Mouse (Mus musculus): Measurements from ENCODE around the gene Ccm2l. TPM values are rescaled to one million over a fixed set of nuclear protein-coding genes. Genes with fewer than 3 reads are reported as not detected.

The Ccm2l gene
- polyA plus RNA-seq, 1 experiment from 2014 or later = 1.1 TPM

DNA sequence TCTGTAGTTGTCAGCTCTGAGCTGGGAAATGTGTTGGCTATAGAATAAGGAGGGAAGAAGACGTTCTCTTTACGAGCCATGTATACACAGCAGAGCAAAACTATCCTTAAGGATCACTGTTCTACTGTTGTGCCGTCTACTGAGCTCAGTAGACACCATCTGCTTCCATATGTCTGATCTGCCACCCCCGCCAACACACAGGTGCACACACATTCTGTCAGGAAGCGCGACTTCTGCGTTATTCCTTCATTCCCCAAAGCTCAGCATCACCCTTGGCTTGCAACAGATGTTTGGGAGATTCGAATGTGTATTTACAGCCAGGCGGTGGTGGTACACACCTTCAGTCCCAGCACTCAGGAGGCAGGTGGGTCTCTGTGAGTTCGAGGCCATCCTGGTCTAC is 21.3 kb downstream of the Ccm2l start:
- H3K4me3 ChIP-seq (ENCODE audit: low read depth, low read length) = no peak overlapping the region
- H3K9me3 ChIP-seq (ENCODE audit: control insufficient read depth, low read length) = no peaks in the 10 kb centered on the region
- H3K36me3 ChIP-seq (ENCODE audit: control insufficient read depth, insufficient read depth, low read length) = no peaks in the 10 kb centered on the region
- ATAC-seq (ENCODE audit: low FRiP score, low TSS enrichment) (no peak), DNase-seq (ENCODE audit: low spot score) (no peak)
- WGBS = 87% methylated on average over 10 of the region's 10 CpGs
- H3K9ac ChIP-seq (ENCODE audit: low read length) = no peak overlapping the region
- TF ChIP-seq EP300 (optimal IDR thresholded peaks at IDR 0.05) (no peak), CTCF (IDR thresholded peaks at IDR 0.05; ENCODE audit: low read depth) (no peak)
- no peak overlapping the region for H3K4me2 ChIP-seq (replicated peaks; ENCODE audit: low read depth)
- no peaks in the 10 kb centered on the region for H3K4me1 ChIP-seq (replicated peaks; ENCODE audit: control insufficient read depth, insufficient read depth)
- no peak overlapping the region for H3K27ac ChIP-seq (replicated peaks)
- no peaks in the 10 kb centered on the region for H3K27me3 ChIP-seq (ENCODE audit: control insufficient read depth, insufficient read depth, low read length)

DNA sequence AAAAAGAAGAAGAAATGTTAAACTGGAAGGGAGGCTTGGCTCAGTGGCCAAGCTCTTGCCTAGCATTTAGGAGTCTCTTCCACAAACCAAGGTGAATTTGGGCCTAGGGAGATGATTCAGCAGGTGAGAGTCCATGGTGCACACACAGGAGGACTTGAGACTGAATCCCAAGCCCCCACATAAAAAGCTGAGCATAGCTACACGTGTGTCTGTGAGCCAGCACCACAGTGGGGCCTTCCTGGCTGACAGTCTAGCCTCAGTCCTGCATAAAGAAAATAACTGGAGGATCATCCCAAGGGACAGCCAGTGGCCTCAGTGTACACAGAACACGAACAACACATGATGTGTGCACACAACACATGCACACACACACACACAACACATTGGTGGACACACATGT is 23.6 kb downstream of the Ccm2l start:
- Histone ChIP-seq H3K4me1 (replicated peaks; ENCODE audit: control insufficient read depth, insufficient read depth) (no peaks in the 10 kb centered on the region), H3K9ac (ENCODE audit: low read length) (no peak overlapping the region), H3K27ac (replicated peaks) (no peak overlapping the region), H3K4me3 (ENCODE audit: low read depth, low read length) (no peak overlapping the region), H3K9me3 (ENCODE audit: control insufficient read depth, low read length) (no peaks in the 10 kb centered on the region), H3K27me3 (ENCODE audit: control insufficient read depth, insufficient read depth, low read length) (no peaks in the 10 kb centered on the region), H3K36me3 (ENCODE audit: control insufficient read depth, insufficient read depth, low read length) (no peaks in the 10 kb centered on the region), H3K4me2 (replicated peaks; ENCODE audit: low read depth) (no peak overlapping the region)
- ATAC-seq (ENCODE audit: low FRiP score, low TSS enrichment) (no peak), DNase-seq (ENCODE audit: low spot score) (no peak)
- TF ChIP-seq EP300 (optimal IDR thresholded peaks at IDR 0.05) (no peak), CTCF (IDR thresholded peaks at IDR 0.05; ENCODE audit: low read depth) (no peak)
- 48% methylated on average over 2 of the region's 2 CpGs for WGBS

DNA sequence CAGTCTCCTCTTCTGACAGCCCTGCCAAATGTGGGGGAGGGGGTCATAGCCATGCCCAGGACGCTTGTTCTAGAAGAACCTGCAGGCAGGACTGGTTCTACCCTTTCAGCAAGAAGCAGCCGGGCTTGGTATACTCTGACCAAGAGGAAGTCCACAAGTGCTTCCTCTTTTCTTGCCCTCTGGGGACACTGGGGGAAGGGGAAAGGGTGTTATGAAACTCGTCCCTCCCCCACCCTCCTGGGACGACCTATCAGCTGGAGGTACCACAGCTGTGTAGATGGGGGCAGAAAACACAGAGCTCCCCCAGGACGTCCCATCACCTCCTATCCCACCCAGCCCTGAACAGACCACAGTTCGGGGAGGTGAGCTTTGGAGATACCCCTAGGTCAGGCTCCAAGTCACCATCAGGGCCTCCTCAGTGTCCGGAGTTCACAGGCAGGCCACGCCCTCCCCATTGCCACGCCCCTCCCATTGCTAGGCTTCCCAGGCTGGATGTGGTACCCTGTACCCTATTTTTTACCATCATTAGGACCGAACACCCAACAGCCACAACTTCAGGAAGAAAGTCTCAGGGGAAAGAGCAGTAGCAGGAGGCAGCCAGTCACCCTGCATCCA is 24.9 kb downstream of the Ccm2l start:
- H3K27me3 ChIP-seq (ENCODE audit: control insufficient read depth, insufficient read depth, low read length) = no peaks in the 10 kb centered on the region
- H3K9ac ChIP-seq (ENCODE audit: low read length) = no peak overlapping the region
- DNase-seq (ENCODE audit: low spot score) (no peak), ATAC-seq (ENCODE audit: low FRiP score, low TSS enrichment) (no peak)
- no peaks in the 10 kb centered on the region for H3K9me3 ChIP-seq (ENCODE audit: control insufficient read depth, low read length)
- no peak overlapping the region for H3K4me3 ChIP-seq (ENCODE audit: low read depth, low read length)
- TF ChIP-seq CTCF (IDR thresholded peaks at IDR 0.05; ENCODE audit: low read depth) (no peak), EP300 (optimal IDR thresholded peaks at IDR 0.05) (no peak)
- H3K27ac ChIP-seq (replicated peaks) = no peak overlapping the region
- 26% methylated on average over 10 of the region's 10 CpGs for WGBS
- H3K4me2 ChIP-seq (replicated peaks; ENCODE audit: low read depth) = no peak overlapping the region
- no peaks in the 10 kb centered on the region for H3K4me1 ChIP-seq (replicated peaks; ENCODE audit: control insufficient read depth, insufficient read depth)
- no peaks in the 10 kb centered on the region for H3K36me3 ChIP-seq (ENCODE audit: control insufficient read depth, insufficient read depth, low read length)

- H3K9me3 ChIP-seq (ENCODE audit: control insufficient read depth, low read length) = no peaks in the 10 kb centered on the region
- H3K4me2 ChIP-seq (replicated peaks; ENCODE audit: low read depth) = peak overlapping the region; percentile 79
- H3K4me1 ChIP-seq (replicated peaks; ENCODE audit: control insufficient read depth, insufficient read depth) = no peaks in the 10 kb centered on the region
- peak overlapping the region; percentile 44; the same call in 1 of the 2 replicates for H3K4me3 ChIP-seq (ENCODE audit: low read depth, low read length)
- ATAC-seq (ENCODE audit: low FRiP score, low TSS enrichment) (no peak), DNase-seq (ENCODE audit: low spot score) (no peak)
- no peak for TF ChIP-seq EP300 (optimal IDR thresholded peaks at IDR 0.05)
- H3K27ac ChIP-seq (replicated peaks) = no peak overlapping the region
- 36% methylated on average over 23 of the region's 23 CpGs for WGBS
- H3K36me3 ChIP-seq (ENCODE audit: control insufficient read depth, insufficient read depth, low read length) = no peaks in the 10 kb centered on the region
- no peak overlapping the region for H3K9ac ChIP-seq (ENCODE audit: low read length)
- H3K27me3 ChIP-seq (ENCODE audit: control insufficient read depth, insufficient read depth, low read length) = no peaks in the 10 kb centered on the region
Observed at GRCm38 (mm10) chr2:153107046-153107766, 41.5 kb downstream of the Ccm2l start.

GRCm38 (mm10) chr2:153107802-153108201 is 42.0 kb downstream of the Ccm2l start:
- ATAC-seq (ENCODE audit: low FRiP score, low TSS enrichment) = no peak
- DNase-seq (ENCODE audit: low spot score) = no peak

More at GRCm38 (mm10) chr2:153107802-153108201, 42.0 kb downstream of the Ccm2l start:
- H3K27me3 ChIP-seq (ENCODE audit: control insufficient read depth, insufficient read depth, low read length) = no peaks in the 10 kb centered on the region
- H3K27ac ChIP-seq (replicated peaks) = no peak overlapping the region
- H3K4me2 ChIP-seq (replicated peaks; ENCODE audit: low read depth) = peak overlapping the region; percentile 79
- no peak overlapping the region for H3K9ac ChIP-seq (ENCODE audit: low read length)
- no peaks in the 10 kb centered on the region for H3K4me1 ChIP-seq (replicated peaks; ENCODE audit: control insufficient read depth, insufficient read depth)
- TF ChIP-seq EP300 (optimal IDR thresholded peaks at IDR 0.05) (no peak), CTCF (IDR thresholded peaks at IDR 0.05; ENCODE audit: low read depth) (no peak)
- 4% methylated on average over 15 of the region's 15 CpGs for WGBS
- H3K36me3 ChIP-seq (ENCODE audit: control insufficient read depth, insufficient read depth, low read length) = no peaks in the 10 kb centered on the region
- H3K9me3 ChIP-seq (ENCODE audit: control insufficient read depth, low read length) = no peaks in the 10 kb centered on the region
- H3K4me3 ChIP-seq (ENCODE audit: low read depth, low read length) = peak overlapping the region; percentile 44
